Mouse (Mus musculus) CH12.LX (cell line): Measurements from ENCODE around the gene Kri1. TPM values are rescaled to one million over a fixed set of nuclear protein-coding genes. Genes with fewer than 3 reads are reported as not detected.

ENCODE experiments used
- DNase-seq: peaks from one replicate; pipeline ENCODE4 v3.0.0-alpha.2; 2013; ENCODE audit errors: extremely low read depth
- H3K27ac ChIP-seq: 2 replicates; pipeline ENCODE4 v1.5.1; 2012; ENCODE audit warnings: low read depth, mild to moderate bottlenecking, control low read depth, moderate library complexity; ENCODE audit not compliant: insufficient read depth
- H3K27me3 ChIP-seq: replicated peaks from 2 replicates; pipeline ENCODE3; 2012; ENCODE audit warnings: inconsistent platforms
- H3K36me3 ChIP-seq, 2 experiments: replicated peaks in 1 of 2; 2 replicates each; pipeline versions ENCODE3 to v1.6.1; 2012; ENCODE audit warnings: inconsistent platforms in 1 of 2, low read length in 1 of 2, mild to moderate bottlenecking in 1 of 2, mixed read lengths in 1 of 2, moderate library complexity in 1 of 2; ENCODE audit not compliant: control insufficient read depth in 1 of 2, insufficient read depth in 1 of 2
- H3K4me1 ChIP-seq, 2 experiments: 2 replicates each; pipeline ENCODE4 v1.6.1; 2012; ENCODE audit warnings: inconsistent platforms in 1 of 2, moderate library complexity in 1 of 2; ENCODE audit not compliant: insufficient read depth in 2 of 2, control insufficient read depth in 1 of 2
- H3K4me2 ChIP-seq: 2 replicates; pipeline ENCODE4 v1.6.1; 2012; ENCODE audit warnings: low read depth, mild to moderate bottlenecking, control low read depth; ENCODE audit not compliant: poor library complexity, insufficient read depth, severe bottlenecking
- H3K4me3 ChIP-seq, 3 experiments: fragments of 150-350 bp in 1 of 3; sonication (generic) in 1 of 3; replicated peaks in 1 of 3; 2 replicates each; pipeline versions ENCODE3 to v1.5.1; 2011 to 2012; ENCODE audit warnings: low read depth in 2 of 3, low read length in 2 of 3, mild to moderate bottlenecking in 2 of 3, moderate library complexity in 2 of 3, control low read depth in 1 of 3, improper control_type of control experiment in 1 of 3, inconsistent platforms in 1 of 3, mixed read lengths in 1 of 3; ENCODE audit not compliant: poor library complexity in 1 of 3
- H3K79me2 ChIP-seq: replicated peaks from 2 replicates; pipeline ENCODE4 v1.6.1; 2012; ENCODE audit warnings: mild to moderate bottlenecking, moderate library complexity; ENCODE audit not compliant: control insufficient read depth, poor library complexity, insufficient read depth, severe bottlenecking; ENCODE audit errors: extremely low read depth
- H3K9ac ChIP-seq: 2 replicates; pipeline ENCODE4 v1.6.1; 2012; ENCODE audit warnings: low read depth, mild to moderate bottlenecking, control low read depth, moderate library complexity; ENCODE audit not compliant: insufficient read depth
- H3K9me3 ChIP-seq: replicated peaks from 2 replicates; pipeline ENCODE3; 2012; ENCODE audit warnings: low read length, inconsistent platforms, mixed read lengths
- CHD1 ChIP-seq: IDR thresholded peaks from 2 replicates; pipeline ENCODE4 v1.6.1; 2012; ENCODE audit warnings: low read depth, low read length, improper control_type of control experiment, inconsistent platforms
- CTCF ChIP-seq, 2 experiments: IDR thresholded peaks in 1 of 2; conservative IDR thresholded peaks in 1 of 2; 2 replicates each; pipeline ENCODE4 v1.5.1; 2011 to 2012; ENCODE audit warnings: low read depth in 2 of 2, low read length in 2 of 2, improper control_type of control experiment in 1 of 2, inconsistent platforms in 1 of 2, mild to moderate bottlenecking in 1 of 2, moderate library complexity in 1 of 2
- GABPA ChIP-seq: IDR thresholded peaks from 2 replicates; pipeline ENCODE4 v1.6.1; 2012; ENCODE audit warnings: low read depth, low read length, improper control_type of control experiment, inconsistent platforms; ENCODE audit not compliant: insufficient replicate concordance
- MAFK ChIP-seq: IDR thresholded peaks from 2 replicates; pipeline ENCODE4 v1.6.1; 2011; ENCODE audit warnings: low read length, improper control_type of control experiment; ENCODE audit not compliant: insufficient replicate concordance
- MAZ ChIP-seq: IDR thresholded peaks from 2 replicates; pipeline ENCODE4 v1.6.1; 2012; ENCODE audit warnings: low read depth, mild to moderate bottlenecking, inconsistent platforms, low read length, improper control_type of control experiment, moderate library complexity
- MEF2A ChIP-seq: IDR thresholded peaks from 2 replicates; pipeline ENCODE4 v1.6.1; 2014; ENCODE audit warnings: low read depth, mild to moderate bottlenecking, inconsistent platforms, low read length, improper control_type of control experiment, borderline replicate concordance
- MYC ChIP-seq: IDR thresholded peaks from 2 replicates; pipeline ENCODE4 v1.6.1; 2011; ENCODE audit warnings: low read depth, mild to moderate bottlenecking, improper control_type of control experiment, low read length
- NELFE ChIP-seq: IDR thresholded peaks from 2 replicates; pipeline ENCODE4 v1.6.1; 2011; ENCODE audit warnings: low read depth, low read length, improper control_type of control experiment
- POLR2AphosphoS2 ChIP-seq: IDR thresholded peaks from 2 replicates; pipeline ENCODE4 v1.6.1; 2011; ENCODE audit warnings: low read depth, low read length, improper control_type of control experiment
- ZC3H11A ChIP-seq: IDR thresholded peaks from 2 replicates; pipeline ENCODE4 v1.6.1; 2012; ENCODE audit warnings: low read depth, mild to moderate bottlenecking, inconsistent platforms, low read length, improper control_type of control experiment
- dilution Hi-C: fragments of 300-500 bp; cut with MboI; formaldehyde crosslinking; loops from 2 replicates; pipeline ENCODE4 v1.14.3; 2020; ENCODE audit warnings: low sequenced_read_pairs; ENCODE audit not compliant: extremely low pct_unique_long_range_greater_than_20kb, extremely low pct_ligation_motif_present
- in situ Hi-C: fragments of 300-500 bp; cut with MboI; formaldehyde crosslinking; loops from 3 replicates; pipeline ENCODE4 v1.14.3; 2019; ENCODE audit warnings: low sequenced_read_pairs, low pct_ligation_motif_present, low pct_unique_long_range_greater_than_20kb, mixed read lengths
- polyA plus RNA-seq: library from polyadenylated mRNA; unstranded; fragments of >175 nt; gene quantifications from 2 replicates; pipeline ENCODE4 v1.2.1, GENCODE M21; 2012; ENCODE audit warnings: low read depth; ENCODE audit not compliant: insufficient read length
- total RNA-seq, 2 experiments: library from RNA; depleted of rRNA; stranded (reverse); fragments of 300-350 nt in 1 of 2; fragments of >200 nt in 1 of 2; gene quantifications; 2 replicates each; pipeline ENCODE4 v1.2.3; 2012 to 2014

The Kri1 gene
- total and polyA plus RNA-seq, 3 experiments, result 28.8 to 57.1 (median 55.5) TPM

DNA sequence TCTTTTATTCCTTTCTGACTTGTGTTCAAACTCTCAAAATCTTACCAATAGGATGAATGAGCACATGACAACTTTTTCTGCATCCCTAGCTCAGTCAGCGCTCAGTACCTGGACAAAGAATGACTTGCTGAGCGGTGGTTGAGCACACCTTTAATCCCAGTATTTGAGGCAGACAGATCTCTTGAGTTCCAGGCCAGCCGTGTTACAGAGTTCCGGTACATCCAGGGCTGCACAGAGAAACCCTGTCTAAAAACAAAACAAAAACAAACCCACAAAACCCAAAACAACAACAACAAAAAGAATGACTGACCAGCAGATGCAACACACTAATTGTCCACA, 32.5 kb upstream of the Kri1 start:
- H3K4me1 ChIP-seq, result peaks cover 3 to 39% of the 10 kb centered on the region in 2 experiments
- peaks cover 30% of the 10 kb centered on the region for H3K79me2 ChIP-seq
- dilution Hi-C loops (no loop called here), in situ Hi-C loops (no loop called here)
- H3K4me3 ChIP-seq, result peak overlapping the region in 2 of 3 experiments; percentile 31 to 77
- DNase-seq, result no peak
- H3K36me3 ChIP-seq, result peaks cover 0 to 11% of the 10 kb centered on the region in 2 experiments
- no peak overlapping the region for H3K27ac ChIP-seq
- no peaks in the 10 kb centered on the region for H3K27me3 ChIP-seq
- H3K9ac ChIP-seq, result no peak overlapping the region
- TF ChIP-seq GABPA (no peak), MYC (0 out of 2 replicates have a peak, but pooled peaks have one; percentile 7), MAFK (no peak), NELFE (peak; percentile 31; the same call in 1 of the 2 replicates)
- H3K9me3 ChIP-seq, result peaks cover 3% of the 10 kb centered on the region
- peak overlapping the region; percentile 58; the same call in 1 of the 2 replicates for H3K4me2 ChIP-seq

DNA sequence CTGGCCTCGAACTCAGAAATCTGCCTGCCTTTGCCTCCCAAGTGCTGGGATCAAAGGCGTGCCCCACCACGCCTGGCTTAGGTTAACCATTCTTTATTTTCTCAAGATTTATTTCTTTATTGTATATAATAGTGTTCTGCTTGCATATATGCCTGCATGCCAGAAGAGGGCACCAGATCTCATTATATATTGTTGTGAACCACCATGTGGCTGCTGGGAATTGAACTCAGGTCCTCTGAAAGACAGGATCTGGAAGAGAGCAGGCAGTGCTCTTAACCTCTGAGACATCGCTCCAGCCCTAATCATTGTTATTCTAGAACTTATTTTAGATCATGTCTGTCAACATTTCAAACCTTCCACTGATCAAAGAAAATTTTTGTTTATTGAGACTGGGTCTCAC, 31.7 kb upstream of the Kri1 start:
- in situ Hi-C loops (loop anchor here (5.0 kb wide), 1 partner anchor 93 kb away; the partner anchor contains the start of gene Qtrt1), dilution Hi-C loops (no loop called here)
- H3K27ac ChIP-seq, result no peak overlapping the region
- peaks cover 24% of the 10 kb centered on the region for H3K79me2 ChIP-seq
- peaks cover 3% of the 10 kb centered on the region for H3K9me3 ChIP-seq
- no peaks in the 10 kb centered on the region for H3K27me3 ChIP-seq
- H3K9ac ChIP-seq, result no peak overlapping the region
- no peak overlapping the region for H3K4me2 ChIP-seq
- peaks cover 0 to 5% of the 10 kb centered on the region in 2 experiments for H3K36me3 ChIP-seq
- DNase-seq, result no peak
- peaks cover 3 to 34% of the 10 kb centered on the region in 2 experiments for H3K4me1 ChIP-seq
- peak in 1 of 2 experiments; percentile 23; a peak in 2 of 4 replicates for TF ChIP-seq CTCF (conservative IDR thresholded peaks at IDR 0.05 in 1 of 2, IDR thresholded peaks at IDR 0.05 in 1 of 2; ENCODE audit: low read depth in 2 of 2, low read length in 2 of 2)
- no peak for TF ChIP-seq CHD1
- no peak overlapping the region for H3K4me3 ChIP-seq

DNA sequence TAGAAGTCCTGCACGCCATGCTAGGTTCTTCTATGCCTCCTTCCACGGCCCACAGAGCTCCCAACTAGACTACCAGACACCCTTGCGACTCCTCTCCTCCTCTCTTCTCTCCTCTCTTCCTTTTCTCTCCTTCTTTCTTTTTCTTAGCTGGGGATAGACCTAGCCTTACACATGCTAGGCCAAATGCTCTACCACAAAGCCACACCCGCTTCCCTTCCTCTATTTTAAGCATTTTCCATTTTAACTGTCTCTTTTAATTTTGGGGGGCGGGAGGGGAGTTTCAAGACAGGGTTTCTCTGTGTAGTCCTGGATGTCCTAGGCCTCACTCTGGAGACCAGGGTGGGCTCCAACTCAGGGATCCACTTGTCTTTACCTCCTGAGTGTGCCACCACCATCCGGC, 31.0 kb upstream of the Kri1 start:
- H3K36me3 ChIP-seq, result no peaks in the 10 kb centered on the region
- H3K4me1 ChIP-seq, result peaks cover 0 to 27% of the 10 kb centered on the region in 2 experiments; a peak in 3 of 4 replicates
- dilution Hi-C loops (no loop called here), in situ Hi-C loops (loop anchor here (5.0 kb wide), 1 partner anchor 94 kb away; the partner anchor contains the start of gene Qtrt1)
- H3K4me2 ChIP-seq, result no peak overlapping the region
- no peak overlapping the region for H3K4me3 ChIP-seq
- peaks cover 17% of the 10 kb centered on the region for H3K79me2 ChIP-seq
- no peak for DNase-seq
- no peak overlapping the region for H3K9ac ChIP-seq
- no peak overlapping the region for H3K27ac ChIP-seq
- TF ChIP-seq POLR2AphosphoS2, result no peak
- TF ChIP-seq MEF2A, result 0 out of 2 replicates have a peak, but pooled peaks have one; percentile 24
- TF ChIP-seq MAZ, result no peak
- no peak for TF ChIP-seq ZC3H11A
- H3K9me3 ChIP-seq, result peaks cover 3% of the 10 kb centered on the region
- no peaks in the 10 kb centered on the region for H3K27me3 ChIP-seq
